ENCODE assay signal across 20 mouse cellular contexts in the genomic region with DNA sequence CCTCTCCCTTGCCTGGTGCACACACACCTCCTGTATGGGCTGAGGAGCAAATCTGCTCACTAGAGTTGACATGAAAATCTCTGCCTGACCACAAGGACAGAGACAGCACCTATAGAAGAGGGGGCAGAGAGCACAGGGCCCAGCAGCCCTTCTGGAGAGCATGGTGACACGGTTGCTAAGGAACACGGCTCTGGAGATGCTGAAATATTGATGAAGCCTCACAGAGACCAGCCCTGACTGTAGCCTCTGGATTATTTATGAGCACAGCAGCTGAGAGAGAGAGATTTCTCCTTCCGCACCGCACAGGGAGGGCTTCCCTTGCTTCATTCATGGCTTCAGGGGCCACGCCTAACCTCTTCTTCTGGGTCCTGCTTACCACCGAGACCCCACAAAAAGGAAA. TPM values are rescaled to one million over a fixed set of nuclear protein-coding genes. Genes with fewer than 3 reads are reported as not detected.
DNase-seq lines count a peak whose midpoint lies in the region; ATAC-seq and TF ChIP-seq lines count a peak whose summit lies in the region.
"Had no signal": no experiment of that assay in that cellular context is flagged by ENCODE, and none has a peak within 500 bp of the region (broad histone marks: within the 10 kb centered on the region; RNA-seq: fewer than 3 reads in every experiment).

No protein-coding gene starts in this region.

- no peak for TF ChIP-seq CTCF in cerebellum, adult 2 months (IDR thresholded peaks at IDR 0.05; ENCODE audit: borderline replicate concordance, insufficient read depth, low read depth, low read length)

- ATAC-seq in hindbrain, embryonic 15.5 days (ENCODE audit: low FRiP score, low read depth) = peak; percentile 63; the same call in 1 of the 2 replicates
- ATAC-seq in midbrain, embryonic 14.5 days (ENCODE audit: low FRiP score, low TSS enrichment) = peak; percentile 72
- ATAC-seq in megakaryocyte progenitor cell, adult 5-6 weeks (replicated peaks; ENCODE audit: poor library complexity) = no peak
- no peak for ATAC-seq in intestine, embryonic 16.5 days
- ATAC-seq: forebrain, embryonic 14.5 days; intestine, postnatal 0 days had no signal

- no peak overlapping the region for H3K9ac ChIP-seq in hindbrain, embryonic 15.5 days
- H3K9ac ChIP-seq in midbrain, embryonic 14.5 days (replicated peaks; ENCODE audit: low read length) = no peak overlapping the region
- H3K9ac ChIP-seq in intestine, embryonic 16.5 days (ENCODE audit: low read depth, low read length) = no peak overlapping the region
- H3K9ac ChIP-seq: heart, embryonic 12.5 days; limb, embryonic 12.5 days; liver, embryonic 14.5 days had no signal

- no peak overlapping the region for H3K4me2 ChIP-seq in hindbrain, embryonic 15.5 days
- H3K4me2 ChIP-seq in midbrain, embryonic 14.5 days (ENCODE audit: low read length) = peak overlapping the region; percentile 37
- H3K4me2 ChIP-seq in intestine, embryonic 16.5 days (ENCODE audit: low read depth, low read length) = no peak overlapping the region
- H3K4me2 ChIP-seq: heart, embryonic 12.5 days; limb, embryonic 12.5 days had no signal

- no peaks in the 10 kb centered on the region for H3K27me3 ChIP-seq in cerebellum, adult 2 months (ENCODE audit: control insufficient read depth, insufficient read depth, low read length)
- H3K27me3 ChIP-seq in hindbrain, embryonic 15.5 days = no peaks in the 10 kb centered on the region
- no peaks in the 10 kb centered on the region for H3K27me3 ChIP-seq in midbrain, embryonic 14.5 days (ENCODE audit: control insufficient read depth, insufficient read depth, low read length)
- H3K27me3 ChIP-seq in intestine, embryonic 16.5 days (replicated peaks; ENCODE audit: control insufficient read depth, insufficient read depth, low read length) = no peaks in the 10 kb centered on the region
- H3K27me3 ChIP-seq: heart, embryonic 12.5 days; limb, embryonic 12.5 days had no signal

- peak; percentile 37 for DNase-seq in cerebellum, adult 11-12 months
- no peak for DNase-seq in cerebellum, adult 2 months
- peak; percentile 71 for DNase-seq in midbrain, embryonic 14.5 days
- DNase-seq in retina, embryonic 14.5 days (ENCODE audit: low spot score) = peak; percentile 65
- no peak for DNase-seq in right cerebral cortex, postnatal 25 days
- DNase-seq: cerebellum, postnatal 14 days; thymus, adult 2 months had no signal

- 96% methylated on average over 6 of the region's 6 CpGs for WGBS in cerebellum, adult 2 months
- 74% methylated on average over 6 of the region's 6 CpGs for WGBS in hindbrain, embryonic 15.5 days
- WGBS in midbrain, embryonic 14.5 days = 52% methylated on average over 6 of the region's 6 CpGs
- WGBS in intestine, embryonic 16.5 days = 62% methylated on average over 6 of the region's 6 CpGs

- peaks cover 30% of the 10 kb centered on the region for H3K36me3 ChIP-seq in hindbrain, embryonic 15.5 days
- peaks cover 27% of the 10 kb centered on the region for H3K36me3 ChIP-seq in midbrain, embryonic 14.5 days (ENCODE audit: control insufficient read depth, insufficient read depth, low read length)
- H3K36me3 ChIP-seq in intestine, embryonic 16.5 days (ENCODE audit: control insufficient read depth, insufficient read depth, low read length) = no peaks in the 10 kb centered on the region

- H3K27ac ChIP-seq in cerebellum, adult 2 months (ENCODE audit: insufficient read depth, low read length) = no peak overlapping the region
- peak overlapping the region; percentile 69 for H3K27ac ChIP-seq in hindbrain, embryonic 15.5 days (replicated peaks)
- peak overlapping the region; percentile 82 for H3K27ac ChIP-seq in midbrain, embryonic 14.5 days (replicated peaks; ENCODE audit: low read depth, low read length)
- H3K27ac ChIP-seq in intestine, embryonic 16.5 days (ENCODE audit: low read length) = no peak overlapping the region
- H3K27ac ChIP-seq: embryonic facial prominence, embryonic 10.5 days; kidney, postnatal 0 days; left cerebral cortex, adult 2 months; limb, embryonic 12.5 days; liver, embryonic 14.5 days had no signal

- no peak for TF ChIP-seq POLR2A in cerebellum, adult 2 months (IDR thresholded peaks at IDR 0.05; ENCODE audit: borderline replicate concordance, insufficient read depth, low read length)

- no peak overlapping the region for H3K4me3 ChIP-seq in cerebellum, adult 2 months (replicated peaks; ENCODE audit: insufficient read depth, low read depth, low read length)
- no peak overlapping the region for H3K4me3 ChIP-seq in hindbrain, embryonic 15.5 days
- no peak overlapping the region for H3K4me3 ChIP-seq in midbrain, embryonic 14.5 days (replicated peaks; ENCODE audit: low read depth, low read length)
- no peak overlapping the region for H3K4me3 ChIP-seq in intestine, embryonic 16.5 days (ENCODE audit: low read length)
- H3K4me3 ChIP-seq: embryonic facial prominence, embryonic 10.5 days; erythroblast, embryonic 14.5 days; heart, embryonic 12.5 days; left cerebral cortex, adult 2 months; limb, embryonic 12.5 days; myocyte had no signal

- H3K9me3 ChIP-seq in hindbrain, embryonic 15.5 days = no peaks in the 10 kb centered on the region
- H3K9me3 ChIP-seq in midbrain, embryonic 14.5 days (ENCODE audit: control insufficient read depth, low read length) = no peaks in the 10 kb centered on the region
- no peaks in the 10 kb centered on the region for H3K9me3 ChIP-seq in intestine, embryonic 16.5 days (ENCODE audit: control insufficient read depth, low read length)
- H3K9me3 ChIP-seq: embryonic facial prominence, embryonic 10.5 days; heart, embryonic 12.5 days; limb, embryonic 12.5 days had no signal

- peaks cover 40% of the 10 kb centered on the region for H3K4me1 ChIP-seq in cerebellum, adult 2 months (ENCODE audit: control insufficient read depth, insufficient read depth, low read length)
- peaks cover 37% of the 10 kb centered on the region for H3K4me1 ChIP-seq in hindbrain, embryonic 15.5 days (replicated peaks)
- H3K4me1 ChIP-seq in midbrain, embryonic 14.5 days (ENCODE audit: control insufficient read depth, insufficient read depth, low read length) = peaks cover 24% of the 10 kb centered on the region
- H3K4me1 ChIP-seq in intestine, embryonic 16.5 days (ENCODE audit: control insufficient read depth, insufficient read depth, low read length) = no peaks in the 10 kb centered on the region

RNA-seq across cellular contexts. Expression of gene Sgsm2, which starts 27.3 kb away (rescaled TPM):
- polyA plus RNA-seq in cerebellum, adult 2 months (2012; rRNA removed) = 29.0 and 30.7 TPM in 2 replicates
- 25.9 and 29.9 TPM in 2 replicates for polyA plus RNA-seq in hindbrain, embryonic 15.5 days (2015; fragmentation: Nextera tagmentation; extraction: Ambion mirVana)
- 24.3 and 25.7 TPM in 2 replicates for polyA plus RNA-seq in midbrain, embryonic 14.5 days (2014; fragmentation: Nextera tagmentation; extraction: Ambion mirVana)
- 4.1 and 4.5 TPM in 2 replicates for total RNA-seq in megakaryocyte progenitor cell, adult 5-6 weeks (2015)
- total RNA-seq in megakaryocyte progenitor cell, adult 5-6 weeks (2017) = 3.7 and 6.9 TPM in 2 replicates
- polyA plus RNA-seq in intestine, embryonic 16.5 days (2015; fragmentation: Nextera tagmentation; extraction: Ambion mirVana) = 4.2 and 4.5 TPM in 2 replicates

RNA-seq across cellular contexts. Expression of gene Tsr1, which starts 28.3 kb away (rescaled TPM):
- 16.1 and 17.4 TPM in 2 replicates for polyA plus RNA-seq in cerebellum, adult 2 months (2012; rRNA removed)
- 26.5 and 29.0 TPM in 2 replicates for polyA plus RNA-seq in hindbrain, embryonic 15.5 days (2015; fragmentation: Nextera tagmentation; extraction: Ambion mirVana)
- polyA plus RNA-seq in midbrain, embryonic 14.5 days (2014; fragmentation: Nextera tagmentation; extraction: Ambion mirVana) = 25.6 and 31.0 TPM in 2 replicates
- total RNA-seq in megakaryocyte progenitor cell, adult 5-6 weeks (2015) = 43.2 and 50.0 TPM in 2 replicates
- total RNA-seq in megakaryocyte progenitor cell, adult 5-6 weeks (2017) = 67.8 and 96.1 TPM in 2 replicates
- 44.0 and 48.1 TPM in 2 replicates for polyA plus RNA-seq in intestine, embryonic 16.5 days (2015; fragmentation: Nextera tagmentation; extraction: Ambion mirVana)

RNA-seq across cellular contexts. Expression of gene Mnt, which starts 38.9 kb away (rescaled TPM):
- polyA plus RNA-seq in cerebellum, adult 2 months (2012; rRNA removed) = 17.9 and 18.0 TPM in 2 replicates
- 8.7 and 9.7 TPM in 2 replicates for polyA plus RNA-seq in hindbrain, embryonic 15.5 days (2015; fragmentation: Nextera tagmentation; extraction: Ambion mirVana)
- 9.8 and 10.3 TPM in 2 replicates for polyA plus RNA-seq in midbrain, embryonic 14.5 days (2014; fragmentation: Nextera tagmentation; extraction: Ambion mirVana)
- 13.1 and 15.0 TPM in 2 replicates for total RNA-seq in megakaryocyte progenitor cell, adult 5-6 weeks (2015)
- 2.7 and 3.2 TPM in 2 replicates for total RNA-seq in megakaryocyte progenitor cell, adult 5-6 weeks (2017)
- polyA plus RNA-seq in intestine, embryonic 16.5 days (2015; fragmentation: Nextera tagmentation; extraction: Ambion mirVana) = 3.1 and 4.0 TPM in 2 replicates

RNA-seq across cellular contexts. Expression of gene Smg6, which starts 56.0 kb away (rescaled TPM):
- 31.1 and 31.6 TPM in 2 replicates for polyA plus RNA-seq in cerebellum, adult 2 months (2012; rRNA removed)
- polyA plus RNA-seq in hindbrain, embryonic 15.5 days (2015; fragmentation: Nextera tagmentation; extraction: Ambion mirVana) = 13.5 and 14.1 TPM in 2 replicates
- polyA plus RNA-seq in midbrain, embryonic 14.5 days (2014; fragmentation: Nextera tagmentation; extraction: Ambion mirVana) = 14.0 and 15.9 TPM in 2 replicates
- total RNA-seq in megakaryocyte progenitor cell, adult 5-6 weeks (2015) = 15.3 and 23.1 TPM in 2 replicates
- 29.5 and 32.7 TPM in 2 replicates for total RNA-seq in megakaryocyte progenitor cell, adult 5-6 weeks (2017)
- polyA plus RNA-seq in intestine, embryonic 16.5 days (2015; fragmentation: Nextera tagmentation; extraction: Ambion mirVana) = 10.7 and 11.4 TPM in 2 replicates

RNA-seq across cellular contexts. Expression of gene Srr, which starts 56.1 kb away (rescaled TPM):
- 36.5 and 37.8 TPM in 2 replicates for polyA plus RNA-seq in cerebellum, adult 2 months (2012; rRNA removed)
- 36.3 and 38.3 TPM in 2 replicates for polyA plus RNA-seq in hindbrain, embryonic 15.5 days (2015; fragmentation: Nextera tagmentation; extraction: Ambion mirVana)
- 34.4 and 49.9 TPM in 2 replicates for polyA plus RNA-seq in midbrain, embryonic 14.5 days (2014; fragmentation: Nextera tagmentation; extraction: Ambion mirVana)
- total RNA-seq in megakaryocyte progenitor cell, adult 5-6 weeks (2015) = 5.8 and 6.3 TPM in 2 replicates
- 4.4 and 6.1 TPM in 2 replicates for total RNA-seq in megakaryocyte progenitor cell, adult 5-6 weeks (2017)
- 18.0 and 19.6 TPM in 2 replicates for polyA plus RNA-seq in intestine, embryonic 16.5 days (2015; fragmentation: Nextera tagmentation; extraction: Ambion mirVana)

Comparison
In these comparisons a context has a peak if more than half of its experiments do, and no peak if none do; other contexts are left out.
1. DNase-seq: peak in cerebellum, adult 11-12 months (single experiment), midbrain, embryonic 14.5 days (single experiment) and retina, embryonic 14.5 days (single experiment); none in cerebellum, adult 2 months (0 of 2) and right cerebral cortex, postnatal 25 days (single experiment).
2. H3K27ac ChIP-seq: peak in hindbrain, embryonic 15.5 days (single experiment) and midbrain, embryonic 14.5 days (single experiment); none in cerebellum, adult 2 months (single experiment) and intestine, embryonic 16.5 days (single experiment).
3. ATAC-seq: peak in hindbrain, embryonic 15.5 days (single experiment) and midbrain, embryonic 14.5 days (single experiment); none in megakaryocyte progenitor cell, adult 5-6 weeks (single experiment) and intestine, embryonic 16.5 days (single experiment).